ENCODE assay signal across 8 mouse cellular contexts in the genomic region with DNA sequence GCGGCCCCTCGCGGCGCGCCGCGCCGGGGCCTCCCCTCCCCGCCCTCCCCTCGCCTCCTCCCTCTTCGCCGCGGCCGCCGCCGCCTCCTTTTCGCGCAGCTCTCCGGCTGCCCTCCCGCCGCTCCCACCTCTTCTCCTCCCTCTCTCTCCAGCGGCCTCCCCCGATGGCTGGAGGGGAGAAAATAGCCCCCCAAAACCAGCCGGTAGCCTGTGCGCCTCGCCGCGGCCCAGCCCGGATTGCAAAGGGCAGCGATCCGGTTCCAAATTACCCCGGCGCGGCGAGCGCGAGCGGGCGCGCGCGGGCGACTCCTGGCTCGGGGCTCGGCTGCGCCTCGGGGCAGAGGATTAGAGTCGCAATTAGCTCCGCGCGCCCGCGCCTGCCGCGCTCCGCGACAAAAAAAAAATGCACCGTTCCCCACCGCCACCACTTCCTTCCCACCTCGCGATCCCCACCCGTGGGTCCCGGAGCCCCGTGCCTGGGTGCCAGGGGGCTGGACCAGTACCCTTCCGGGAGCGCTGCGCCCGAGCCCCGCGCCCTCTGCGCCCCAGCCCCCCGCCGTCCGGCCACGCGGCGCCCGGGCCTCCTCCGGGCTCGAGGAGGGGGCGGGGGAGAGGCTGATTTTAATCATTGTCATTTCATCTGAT. TPM values are rescaled to one million over a fixed set of nuclear protein-coding genes. Genes with fewer than 3 reads are reported as not detected.
DNase-seq lines count a peak whose midpoint lies in the region; ATAC-seq and TF ChIP-seq lines count a peak whose summit lies in the region.

No protein-coding gene starts in this region.

- WGBS in spleen, adult 2 months: under 1% methylated on average over 58 of the region's 81 CpGs
- 1% methylated on average over 70 of the region's 81 CpGs for WGBS in kidney, adult 2 months
- WGBS in liver, embryonic 15.5 days (ENCODE audit: insufficient replicate concordance): under 1% methylated on average over 63 of the region's 81 CpGs

- H3K36me3 ChIP-seq in spleen, adult 2 months (ENCODE audit: control insufficient read depth, insufficient read depth, low read length): no peaks in the 10 kb centered on the region
- no peaks in the 10 kb centered on the region for H3K36me3 ChIP-seq in kidney, adult 2 months (ENCODE audit: control insufficient read depth, insufficient read depth, low read length)
- no peaks in the 10 kb centered on the region for H3K36me3 ChIP-seq in liver, embryonic 15.5 days (replicated peaks)

- TF ChIP-seq POLR2A in spleen, adult 2 months (IDR thresholded peaks at IDR 0.05; ENCODE audit: low read depth, low read length): no peak
- TF ChIP-seq POLR2A in kidney, adult 2 months (IDR thresholded peaks at IDR 0.05; ENCODE audit: low read depth, low read length): no peak

- H3K9me3 ChIP-seq in liver, embryonic 15.5 days (replicated peaks): no peaks in the 10 kb centered on the region

- ATAC-seq in liver, embryonic 15.5 days (ENCODE audit: insufficient read depth): peak; percentile 5; the same call in 1 of the 2 replicates

- peak overlapping the region; percentile 68 for H3K4me2 ChIP-seq in liver, embryonic 15.5 days

- TF ChIP-seq CTCF in spleen, adult 2 months (IDR thresholded peaks at IDR 0.05; ENCODE audit: extremely low read depth, insufficient read depth, insufficient read length, insufficient replicate concordance): no peak
- no peak for TF ChIP-seq CTCF in kidney, adult 2 months (conservative IDR thresholded peaks at IDR 0.05; ENCODE audit: insufficient read depth, insufficient read length, low read depth, low read length)

- H3K9ac ChIP-seq in liver, embryonic 15.5 days: peak overlapping the region; percentile 25; the same call in 1 of the 2 replicates

- peaks cover 22% of the 10 kb centered on the region for H3K27me3 ChIP-seq in spleen, adult 2 months (ENCODE audit: control insufficient read depth, insufficient read depth, low read length)
- no peaks in the 10 kb centered on the region for H3K27me3 ChIP-seq in kidney, adult 2 months (replicated peaks; ENCODE audit: control insufficient read depth, insufficient read depth, low read length)
- peaks cover 55% of the 10 kb centered on the region for H3K27me3 ChIP-seq in liver, embryonic 15.5 days

- peak overlapping the region; percentile 49 for H3K4me3 ChIP-seq in spleen, adult 2 months (ENCODE audit: extremely low read depth, insufficient read depth, insufficient read length)
- H3K4me3 ChIP-seq in kidney, adult 2 months (ENCODE audit: insufficient read depth, low read depth, low read length): peak overlapping the region; percentile 93
- peak overlapping the region; percentile 56 for H3K4me3 ChIP-seq in liver, embryonic 15.5 days (replicated peaks)

- DNase-seq in spleen, adult 2 months (ENCODE audit: low read depth in 1 of 2, low spot score in 2 of 2): no peak
- no peak for DNase-seq in spleen, postnatal 14 days (ENCODE audit: low spot score in 2 of 2)
- peak; percentile 66 to 67 for DNase-seq in cerebellum, postnatal 36 days
- DNase-seq in gastrocnemius, postnatal 4 days (ENCODE audit: low spot score in 2 of 2): peak; percentile 54 to 59
- DNase-seq in kidney, adult 2 months: peak; percentile 73
- DNase-seq in ovary, postnatal 10 days (ENCODE audit: low spot score): peak; percentile 55
- DNase-seq in c-Kit-positive CD71-positive TER-119-positive erythroid progenitor cells, embryonic 14.5 days (ENCODE audit: low spot score): no peak

- peaks cover 4% of the 10 kb centered on the region; the same call in 1 of the 2 replicates for H3K4me1 ChIP-seq in spleen, adult 2 months (ENCODE audit: control insufficient read depth, insufficient read depth, insufficient read length)
- H3K4me1 ChIP-seq in kidney, adult 2 months (ENCODE audit: control insufficient read depth, insufficient read depth, low read length): peaks cover 4% of the 10 kb centered on the region; the same call in 1 of the 2 replicates
- 0 out of 2 replicates have a peak, but pooled peaks cover 2% of the 10 kb centered on the region for H3K4me1 ChIP-seq in liver, embryonic 15.5 days (replicated peaks)

- H3K27ac ChIP-seq in spleen, adult 2 months (ENCODE audit: insufficient read depth, low read length): peak overlapping the region; percentile 45
- peak overlapping the region; percentile 88 for H3K27ac ChIP-seq in kidney, adult 2 months (ENCODE audit: insufficient read depth, low read depth, low read length)
- H3K27ac ChIP-seq in liver, embryonic 15.5 days (replicated peaks): peak overlapping the region; percentile 66

RNA-seq across cellular contexts. Expression of a gene that starts 2.0 kb away (rescaled TPM):
- 7.4 and 8.8 TPM in 2 replicates for polyA plus RNA-seq in spleen, adult 2 months (2012; rRNA removed)
- 10 to 100 TPM; 26.1 to 26.4 TPM for total RNA-seq in gastrocnemius, postnatal 4 days (2021)
- 18.3 and 19.8 TPM in 2 replicates for polyA plus RNA-seq in kidney, adult 2 months (2012; rRNA removed)
- 0.45 and 0.55 TPM in 2 replicates for polyA plus RNA-seq in liver, embryonic 15.5 days (2015; fragmentation: Nextera tagmentation; extraction: Ambion mirVana)

Comparison
In these comparisons a context has a peak if more than half of its experiments do, and no peak if none do; other contexts are left out.
1. DNase-seq: peak in cerebellum, postnatal 36 days (2 of 2), gastrocnemius, postnatal 4 days (2 of 2), kidney, adult 2 months (single experiment) and ovary, postnatal 10 days (single experiment); none in spleen, adult 2 months (0 of 2), spleen, postnatal 14 days (0 of 2) and c-Kit-positive CD71-positive TER-119-positive erythroid progenitor cells, embryonic 14.5 days (single experiment).
2. Peak in every context shown above with its lines, with median percentiles within 50 percentile points of each other: H3K27ac ChIP-seq and H3K4me3 ChIP-seq.